Mouse (Mus musculus) spleen, adult 2 months (tissue): ENCODE measurements around the gene Grcc10. TPM values are rescaled to one million over a fixed set of nuclear protein-coding genes. Genes with fewer than 3 reads are reported as not detected.

ENCODE experiments used
- DNase-seq, 2 experiments: peaks; one replicate each; pipeline versions ENCODE4 v3.0.0 to v3.0.0-alpha.2; 2012 to 2021; ENCODE audit warnings: low spot score in 2 of 2, low read depth in 1 of 2
- H3K27ac ChIP-seq: fragments of 200-500 bp; 2 replicates; pipeline ENCODE4 v1.5.1; 2012; ENCODE audit warnings: low read length, inconsistent platforms; ENCODE audit not compliant: insufficient read depth
- H3K27me3 ChIP-seq: fragments of 200-500 bp; 2 replicates; pipeline ENCODE4 v1.6.1; 2012; ENCODE audit warnings: mild to moderate bottlenecking, moderate library complexity, low read length, inconsistent platforms; ENCODE audit not compliant: control insufficient read depth, insufficient read depth
- H3K36me3 ChIP-seq: fragments of 200-500 bp; 2 replicates; pipeline ENCODE4 v1.6.1; 2012; ENCODE audit warnings: mild to moderate bottlenecking, low read length, inconsistent platforms; ENCODE audit not compliant: control insufficient read depth, insufficient read depth
- H3K4me1 ChIP-seq: fragments of 200-500 bp; 2 replicates; pipeline ENCODE4 v1.6.1; 2011; ENCODE audit warnings: inconsistent platforms; ENCODE audit not compliant: control insufficient read depth, insufficient read depth, insufficient read length
- H3K4me3 ChIP-seq: fragments of 200-500 bp; 2 replicates; pipeline ENCODE4 v1.5.1; 2011; ENCODE audit warnings: mild to moderate bottlenecking, inconsistent platforms; ENCODE audit not compliant: insufficient read depth, insufficient read length; ENCODE audit errors: extremely low read depth
- CTCF ChIP-seq: fragments of 200-500 bp; IDR thresholded peaks from 2 replicates; pipeline ENCODE4 v1.5.1; 2011; ENCODE audit warnings: mild to moderate bottlenecking, inconsistent platforms; ENCODE audit not compliant: insufficient read depth, insufficient read length, insufficient replicate concordance; ENCODE audit errors: extremely low read depth
- POLR2A ChIP-seq: fragments of 200-500 bp; IDR thresholded peaks from 2 replicates; pipeline ENCODE4 v1.6.1; 2011; ENCODE audit warnings: low read depth, low read length, inconsistent platforms
- WGBS: fragments of 180-500 bp; shearing (Covaris S2); methylation state at CpG from one replicate; pipeline ENCODE4 v1.1.7; 2018; 5-methylcytosine and 5-hydroxymethylcytosine counted together
- polyA plus RNA-seq: library from polyadenylated mRNA; depleted of rRNA; stranded (reverse); fragments of >200 nt; gene quantifications from 2 replicates; pipeline ENCODE4 v1.2.3, GENCODE M21; 2012; rRNA removed

Gene Grcc10
- polyA plus RNA-seq, 1 experiment: 209 TPM

GRCm38 (mm10) chr6:124696441-124697150 lies 44.6 kb downstream of the Grcc10 start:
- Histone ChIP-seq H3K27ac (no peak overlapping the region), H3K4me3 (no peak overlapping the region), H3K27me3 (no peaks in the 10 kb centered on the region), H3K36me3 (0 out of 2 replicates have a peak, but pooled peaks cover 1% of the 10 kb centered on the region), H3K4me1 (no peaks in the 10 kb centered on the region; the same call in 1 of the 2 replicates)
- WGBS: 91% methylated on average over 7 of the region's 7 CpGs
- no peak for DNase-seq
- TF ChIP-seq POLR2A (no peak), CTCF (no peak)

GRCm38 (mm10) chr6:124694166-124694955 lies 46.8 kb downstream of the Grcc10 start:
- Histone ChIP-seq H3K36me3 (0 out of 2 replicates have a peak, but pooled peaks cover 1% of the 10 kb centered on the region), H3K4me3 (no peak overlapping the region), H3K27me3 (no peaks in the 10 kb centered on the region), H3K4me1 (no peaks in the 10 kb centered on the region; the same call in 1 of the 2 replicates), H3K27ac (peak overlapping the region; percentile 44)
- TF ChIP-seq CTCF (no peak), POLR2A (no peak)
- DNase-seq: peak in 1 of 2 experiments; percentile 31
- 62% methylated on average over 15 of the region's 15 CpGs for WGBS

- 0 out of 2 replicates have a peak, but pooled peaks cover 1% of the 10 kb centered on the region for H3K36me3 ChIP-seq
These were observed 47.8 kb downstream of the Grcc10 start for GRCm38 (mm10) chr6:124693243-124693981.

GRCm38 (mm10) chr6:124690517-124690916 lies 50.7 kb downstream of the Grcc10 start:
- no peak overlapping the region for H3K27ac ChIP-seq
- no peaks in the 10 kb centered on the region for H3K36me3 ChIP-seq
- no peak for DNase-seq
- TF ChIP-seq POLR2A (no peak), CTCF (no peak)
- 97% methylated on average over 3 of the region's 3 CpGs for WGBS
- H3K4me1 ChIP-seq: peaks cover 11% of the 10 kb centered on the region; the same call in 1 of the 2 replicates
- no peaks in the 10 kb centered on the region for H3K27me3 ChIP-seq
- no peak overlapping the region for H3K4me3 ChIP-seq

More at GRCm38 (mm10) chr6:124693243-124693981, 47.8 kb downstream of the Grcc10 start:
- 64% methylated on average over 15 of the region's 15 CpGs for WGBS
- Histone ChIP-seq H3K4me3 (no peak overlapping the region), H3K27ac (peak overlapping the region; percentile 39; the same call in 1 of the 2 replicates), H3K27me3 (no peaks in the 10 kb centered on the region), H3K4me1 (peaks cover 3% of the 10 kb centered on the region; the same call in 1 of the 2 replicates)
- no peak for DNase-seq
- TF ChIP-seq CTCF (no peak), POLR2A (no peak)

Other genes with a start within 250 kb of the Grcc10 start
- gene C1rl, start 248.3 kb downstream of the Grcc10 start, polyA plus RNA-seq: 1.3 and 1.5 TPM in 2 replicates
- gene C1ra, start 229.0 kb downstream of the Grcc10 start, polyA plus RNA-seq: 17.8 and 20.1 TPM in 2 replicates
- gene C1s1, start 199.0 kb downstream of the Grcc10 start, polyA plus RNA-seq: 30.0 and 39.4 TPM in 2 replicates
- 0.05 TPM in 1 of 2 replicates, not detected in the other for gene C1rb, start 171.1 kb downstream of the Grcc10 start, polyA plus RNA-seq
- 0.04 and 0.07 TPM in 2 replicates for gene C1s2, start 105.3 kb downstream of the Grcc10 start, polyA plus RNA-seq
- 65.1 and 70.0 TPM in 2 replicates for gene Lpcat3, start 78.3 kb downstream of the Grcc10 start, polyA plus RNA-seq
- 46.2 and 47.9 TPM in 2 replicates for gene Emg1, start 29.2 kb downstream of the Grcc10 start, polyA plus RNA-seq
- gene Phb2, start 29.0 kb downstream of the Grcc10 start, polyA plus RNA-seq: 96.5 and 103 TPM in 2 replicates
- gene Ptpn6, start 2.7 kb downstream of the Grcc10 start, polyA plus RNA-seq: 281 and 332 TPM in 2 replicates
- gene Gm45234, start 14.6 kb upstream of the Grcc10 start, polyA plus RNA-seq: not detected in 2 replicates
- 37.4 and 41.3 TPM in 2 replicates for gene Atn1, start 15.2 kb upstream of the Grcc10 start, polyA plus RNA-seq
- gene Eno2, start 28.3 kb upstream of the Grcc10 start, polyA plus RNA-seq: 2.9 and 3.2 TPM in 2 replicates
- gene Lrrc23, start 38.4 kb upstream of the Grcc10 start, polyA plus RNA-seq: 1.2 and 1.8 TPM in 2 replicates
- 10.3 and 13.5 TPM in 2 replicates for gene Spsb2, start 67.3 kb upstream of the Grcc10 start, polyA plus RNA-seq
- 74.7 and 89.3 TPM in 2 replicates for gene Tpi1, start 72.9 kb upstream of the Grcc10 start, polyA plus RNA-seq
- 53.8 and 65.3 TPM in 2 replicates for gene Usp5, start 88.1 kb upstream of the Grcc10 start, polyA plus RNA-seq
- 30.4 and 39.0 TPM in 2 replicates for gene Cdca3, start 88.2 kb upstream of the Grcc10 start, polyA plus RNA-seq
- 0.13 and 0.37 TPM in 2 replicates for gene Gnb3, start 98.9 kb upstream of the Grcc10 start, polyA plus RNA-seq
- gene P3h3, start 116.4 kb upstream of the Grcc10 start, polyA plus RNA-seq: 9.3 and 10.8 TPM in 2 replicates
- gene Gpr162, start 122.6 kb upstream of the Grcc10 start, polyA plus RNA-seq: 2.7 and 3.0 TPM in 2 replicates
- gene Cd4, start 146.8 kb upstream of the Grcc10 start, polyA plus RNA-seq: 34.2 and 35.9 TPM in 2 replicates
- gene Lag3, start 170.3 kb upstream of the Grcc10 start, polyA plus RNA-seq: 10.9 and 18.2 TPM in 2 replicates
- gene Ptms, start 178.7 kb upstream of the Grcc10 start, polyA plus RNA-seq: 450 and 549 TPM in 2 replicates
- gene Mlf2, start 190.0 kb upstream of the Grcc10 start, polyA plus RNA-seq: 125 and 140 TPM in 2 replicates
- gene Cops7a, start 224.2 kb upstream of the Grcc10 start, polyA plus RNA-seq: 106 and 116 TPM in 2 replicates